Mouse (Mus musculus) ovary, postnatal 14 days (tissue): ENCODE measurements at regions not wholly inside any gene's neighbourhood (a gene's known extent, or its start where the extent isn't known, plus 50 kb on each side); places are given as distances from the start of the nearest gene placed in this dataset.
A peak's percentile ranks its signal among the peaks of the same experiment; 100 is the strongest.

Experiments used
- DNase-seq: peaks from one replicate; pipeline ENCODE4 v3.0.0; 2022; ENCODE audit warnings: low spot score

GRCm38 (mm10) chr7:73275814-73276271 lies 99.5 kb upstream of the Rgma start:
- no peak for DNase-seq

GRCm38 (mm10) chr7:73278616-73279015 lies 96.7 kb upstream of the Rgma start:
- no peak for DNase-seq

- no peak for DNase-seq
These were observed 95.3 kb upstream of the Rgma start for GRCm38 (mm10) chr7:73279936-73280445.

- DNase-seq, result no peak
These were observed 89.1 kb upstream of the Rgma start for GRCm38 (mm10) chr7:73286244-73286643.

- peak; percentile 12 for DNase-seq
These were observed 82.0 kb upstream of the Rgma start for GRCm38 (mm10) chr7:73293337-73293736.

- DNase-seq, result no peak
These were observed 80.9 kb upstream of the Rgma start for GRCm38 (mm10) chr7:73294399-73294798.

GRCm38 (mm10) chr7:73302501-73302900 lies 72.8 kb upstream of the Rgma start:
- DNase-seq, result no peak

- DNase-seq, result no peak
These were observed 71.5 kb upstream of the Rgma start for GRCm38 (mm10) chr7:73303818-73304217.

- no peak for DNase-seq
These were observed 70.5 kb upstream of the Rgma start for GRCm38 (mm10) chr7:73304799-73305198.

- DNase-seq, result no peak
These were observed 69.9 kb upstream of the Rgma start for GRCm38 (mm10) chr7:73305286-73305975.

GRCm38 (mm10) chr7:73306296-73306695 lies 69.0 kb upstream of the Rgma start:
- DNase-seq, result no peak

GRCm38 (mm10) chr7:73306728-73307127 lies 68.6 kb upstream of the Rgma start:
- DNase-seq, result no peak

GRCm38 (mm10) chr7:73307586-73308490 lies 67.5 kb upstream of the Rgma start:
- no peak for DNase-seq

- no peak for DNase-seq
These were observed 66.3 kb upstream of the Rgma start for GRCm38 (mm10) chr7:73308981-73309380.

- no peak for DNase-seq
These were observed 65.3 kb upstream of the Rgma start for GRCm38 (mm10) chr7:73310056-73310455.

GRCm38 (mm10) chr7:73310581-73311136 lies 64.7 kb upstream of the Rgma start:
- DNase-seq, result no peak

GRCm38 (mm10) chr7:73315555-73315954 lies 59.8 kb upstream of the Rgma start:
- DNase-seq, result no peak

GRCm38 (mm10) chr7:73317574-73317973 lies 57.7 kb upstream of the Rgma start:
- DNase-seq, result no peak

GRCm38 (mm10) chr7:73319004-73319403 lies 56.3 kb upstream of the Rgma start:
- DNase-seq, result no peak

GRCm38 (mm10) chr7:73319994-73320393 lies 55.3 kb upstream of the Rgma start:
- DNase-seq, result no peak

- no peak for DNase-seq
These were observed 52.7 kb upstream of the Rgma start for GRCm38 (mm10) chr7:73322466-73323151.

- DNase-seq, result no peak
These were observed 51.8 kb upstream of the Rgma start for GRCm38 (mm10) chr7:73323556-73323955.
